In the genomic region with DNA sequence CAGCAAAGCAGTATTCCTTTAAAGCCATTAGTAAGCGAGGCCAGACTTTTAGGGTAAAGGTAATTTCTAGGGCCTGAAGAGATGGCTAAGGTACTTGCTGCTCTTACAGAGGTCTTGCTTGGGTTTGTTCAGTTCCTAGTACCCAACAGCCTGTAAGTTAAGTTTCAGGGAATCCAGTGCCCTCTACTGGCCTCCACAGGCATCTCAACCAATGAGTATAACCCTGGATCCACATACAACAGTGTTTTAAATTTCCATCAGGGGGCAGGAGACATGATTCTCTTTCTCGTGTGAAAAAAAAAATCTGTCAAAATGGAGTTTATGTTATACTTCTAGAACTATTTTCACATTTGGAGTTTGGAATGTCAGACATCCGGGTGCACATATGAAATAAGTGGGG, we compare ENCODE assay signal across 8 mouse cellular contexts. TPM values are rescaled to one million over a fixed set of nuclear protein-coding genes. Genes with fewer than 3 reads are reported as not detected.
A peak's percentile ranks its signal among the peaks of the same experiment; 100 is the strongest.
DNase-seq lines count a peak whose midpoint lies in the region; ATAC-seq lines count a peak whose summit lies in the region.

No protein-coding gene starts in this region.

- H3K9me3 ChIP-seq in midbrain, embryonic 10.5 days (replicated peaks), result no peaks in the 10 kb centered on the region
- no peaks in the 10 kb centered on the region for H3K9me3 ChIP-seq in midbrain, embryonic 13.5 days
- no peaks in the 10 kb centered on the region for H3K9me3 ChIP-seq in embryonic facial prominence, embryonic 14.5 days (ENCODE audit: control insufficient read depth, low read length)
- no peaks in the 10 kb centered on the region for H3K9me3 ChIP-seq in liver, embryonic 16.5 days (replicated peaks; ENCODE audit: control insufficient read depth, low read length)
- H3K9me3 ChIP-seq in neural tube, embryonic 15.5 days (replicated peaks), result no peaks in the 10 kb centered on the region

- H3K4me2 ChIP-seq in midbrain, embryonic 13.5 days (replicated peaks), result no peak overlapping the region
- no peak overlapping the region for H3K4me2 ChIP-seq in embryonic facial prominence, embryonic 14.5 days (ENCODE audit: low read depth, low read length)
- no peak overlapping the region for H3K4me2 ChIP-seq in liver, embryonic 16.5 days (ENCODE audit: low read depth, low read length)
- H3K4me2 ChIP-seq in neural tube, embryonic 15.5 days, result no peak overlapping the region

- WGBS in midbrain, embryonic 10.5 days, result 55% methylated on average over 3 of the region's 3 CpGs
- 55% methylated on average over 3 of the region's 3 CpGs for WGBS in midbrain, embryonic 13.5 days
- WGBS in embryonic facial prominence, embryonic 14.5 days, result 57% methylated on average over 3 of the region's 3 CpGs
- 50% methylated on average over 3 of the region's 3 CpGs for WGBS in liver, embryonic 16.5 days (ENCODE audit: insufficient replicate concordance)
- 56% methylated on average over 3 of the region's 3 CpGs for WGBS in neural tube, embryonic 15.5 days

- no peak overlapping the region for H3K9ac ChIP-seq in midbrain, embryonic 13.5 days (replicated peaks)
- H3K9ac ChIP-seq in embryonic facial prominence, embryonic 14.5 days (ENCODE audit: low read depth, low read length), result no peak overlapping the region
- no peak overlapping the region for H3K9ac ChIP-seq in liver, embryonic 16.5 days (ENCODE audit: low read depth, low read length)
- H3K9ac ChIP-seq in neural tube, embryonic 15.5 days (replicated peaks), result no peak overlapping the region

- peaks cover 4% of the 10 kb centered on the region for H3K4me1 ChIP-seq in midbrain, embryonic 10.5 days
- 0 out of 2 replicates have a peak, but pooled peaks cover 3% of the 10 kb centered on the region for H3K4me1 ChIP-seq in midbrain, embryonic 13.5 days (replicated peaks)
- peaks cover 3% of the 10 kb centered on the region; the same call in 1 of the 2 replicates for H3K4me1 ChIP-seq in embryonic facial prominence, embryonic 14.5 days (ENCODE audit: control insufficient read depth, insufficient read depth, low read length)
- peaks cover 3% of the 10 kb centered on the region for H3K4me1 ChIP-seq in liver, embryonic 16.5 days (ENCODE audit: control insufficient read depth, low read depth, low read length)
- H3K4me1 ChIP-seq in neural tube, embryonic 15.5 days, result no peaks in the 10 kb centered on the region; the same call in 1 of the 2 replicates

- H3K27ac ChIP-seq in midbrain, embryonic 10.5 days (replicated peaks), result no peak overlapping the region
- no peak overlapping the region for H3K27ac ChIP-seq in midbrain, embryonic 13.5 days
- no peak overlapping the region for H3K27ac ChIP-seq in embryonic facial prominence, embryonic 14.5 days (replicated peaks; ENCODE audit: low read depth, low read length)
- no peak overlapping the region for H3K27ac ChIP-seq in liver, embryonic 16.5 days (ENCODE audit: low read length)
- no peak overlapping the region for H3K27ac ChIP-seq in neural tube, embryonic 15.5 days (replicated peaks)

- H3K27me3 ChIP-seq in midbrain, embryonic 10.5 days (ENCODE audit: low read depth, poor library complexity, severe bottlenecking), result no peaks in the 10 kb centered on the region
- no peaks in the 10 kb centered on the region for H3K27me3 ChIP-seq in midbrain, embryonic 13.5 days
- no peaks in the 10 kb centered on the region for H3K27me3 ChIP-seq in embryonic facial prominence, embryonic 14.5 days (replicated peaks; ENCODE audit: control insufficient read depth, insufficient read depth, low read length)
- no peaks in the 10 kb centered on the region for H3K27me3 ChIP-seq in liver, embryonic 16.5 days (ENCODE audit: control insufficient read depth, insufficient read depth, low read depth, low read length)
- H3K27me3 ChIP-seq in neural tube, embryonic 15.5 days (replicated peaks), result no peaks in the 10 kb centered on the region

- no peak for ATAC-seq in midbrain, embryonic 13.5 days
- ATAC-seq in embryonic facial prominence, embryonic 14.5 days (ENCODE audit: low read depth), result 0 out of 2 replicates have a peak, but pooled peaks have one; percentile 44
- ATAC-seq in liver, embryonic 16.5 days (ENCODE audit: low read depth), result peak; percentile 58; the same call in 1 of the 2 replicates
- ATAC-seq in neural tube, embryonic 15.5 days (ENCODE audit: low FRiP score), result no peak

- peak; percentile 29 to 59 for DNase-seq in cerebellum, postnatal 25 days
- no peak for DNase-seq in cerebellum, adult 9-11 months
- DNase-seq in midbrain, embryonic 10.5 days (ENCODE audit: low spot score), result peak; percentile 33
- DNase-seq in embryonic facial prominence, embryonic 14.5 days (ENCODE audit: low spot score), result peak; percentile 41
- DNase-seq in thymus, postnatal 14 days, result peak; percentile 80

- no peak overlapping the region for H3K4me3 ChIP-seq in midbrain, embryonic 10.5 days
- no peak overlapping the region for H3K4me3 ChIP-seq in midbrain, embryonic 13.5 days (replicated peaks)
- no peak overlapping the region for H3K4me3 ChIP-seq in embryonic facial prominence, embryonic 14.5 days (ENCODE audit: low read depth, low read length)
- H3K4me3 ChIP-seq in liver, embryonic 16.5 days (ENCODE audit: low read depth, low read length), result no peak overlapping the region
- no peak overlapping the region for H3K4me3 ChIP-seq in neural tube, embryonic 15.5 days (replicated peaks)

- no peaks in the 10 kb centered on the region for H3K36me3 ChIP-seq in midbrain, embryonic 10.5 days
- no peaks in the 10 kb centered on the region for H3K36me3 ChIP-seq in midbrain, embryonic 13.5 days
- H3K36me3 ChIP-seq in embryonic facial prominence, embryonic 14.5 days (ENCODE audit: control insufficient read depth, insufficient read depth, low read length), result no peaks in the 10 kb centered on the region
- no peaks in the 10 kb centered on the region for H3K36me3 ChIP-seq in liver, embryonic 16.5 days (ENCODE audit: control insufficient read depth, insufficient read depth)
- no peaks in the 10 kb centered on the region for H3K36me3 ChIP-seq in neural tube, embryonic 15.5 days

RNA-seq across cellular contexts. Expression of a gene that starts 5.8 kb away (rescaled TPM):
- polyA plus RNA-seq in midbrain, embryonic 10.5 days (2016; fragmentation: Nextera tagmentation; extraction: Ambion mirVana), result 507 and 521 TPM in 2 replicates
- polyA plus RNA-seq in midbrain, embryonic 13.5 days (2015; fragmentation: Nextera tagmentation; extraction: Ambion mirVana), result 416 and 422 TPM in 2 replicates
- 335 and 353 TPM in 2 replicates for polyA plus RNA-seq in embryonic facial prominence, embryonic 14.5 days (2014; fragmentation: Nextera tagmentation; extraction: Ambion mirVana)
- polyA plus RNA-seq in liver, embryonic 16.5 days (2015; fragmentation: Nextera tagmentation; extraction: Ambion mirVana), result 209 and 228 TPM in 2 replicates
- 345 and 353 TPM in 2 replicates for polyA plus RNA-seq in neural tube, embryonic 15.5 days (2015; fragmentation: Nextera tagmentation; extraction: Ambion mirVana)

RNA-seq across cellular contexts. Expression of a gene that starts 27.2 kb away (rescaled TPM):
- polyA plus RNA-seq in midbrain, embryonic 10.5 days (2016; fragmentation: Nextera tagmentation; extraction: Ambion mirVana), result 95.6 and 100 TPM in 2 replicates
- polyA plus RNA-seq in midbrain, embryonic 13.5 days (2015; fragmentation: Nextera tagmentation; extraction: Ambion mirVana), result 86.2 and 94.2 TPM in 2 replicates
- polyA plus RNA-seq in embryonic facial prominence, embryonic 14.5 days (2014; fragmentation: Nextera tagmentation; extraction: Ambion mirVana), result 150 and 156 TPM in 2 replicates
- polyA plus RNA-seq in liver, embryonic 16.5 days (2015; fragmentation: Nextera tagmentation; extraction: Ambion mirVana), result 49.3 and 49.5 TPM in 2 replicates
- polyA plus RNA-seq in neural tube, embryonic 15.5 days (2015; fragmentation: Nextera tagmentation; extraction: Ambion mirVana), result 83.1 and 88.6 TPM in 2 replicates

Comparison
In these comparisons a context has a peak if more than half of its experiments do, and no peak if none do; other contexts are left out.
1. ATAC-seq: peak in embryonic facial prominence, embryonic 14.5 days (single experiment) and liver, embryonic 16.5 days (single experiment); none in midbrain, embryonic 13.5 days (single experiment) and neural tube, embryonic 15.5 days (single experiment).